Mouse (Mus musculus) lung, postnatal 0 days (tissue): ENCODE data around the gene Nudt8. TPM values are rescaled to one million over a fixed set of nuclear protein-coding genes. Genes with fewer than 3 reads are reported as not detected.
"Not testable (repeated sequence)": the region's sequence is repeated elsewhere in the genome, so short reads cannot be mapped to it uniquely, and the experiment has no call there.

Experiments used
- ATAC-seq: fragments of 200-750 bp; cut with Nextera tagmentation; 2 replicates; pipeline ENCODE4 v1.8.0; 2017; ENCODE audit warnings: moderate library complexity
- DNase-seq: peaks from one replicate; pipeline ENCODE4 v3.0.0-alpha.2; 2016; ENCODE audit warnings: low spot score
- H3K27ac ChIP-seq: fragments of 300-500 bp; sonication (generic); 2 replicates; pipeline ENCODE4 v1.5.1; 2014; ENCODE audit warnings: antibody characterized with exemption, mild to moderate bottlenecking, low read length, mixed read lengths
- H3K27me3 ChIP-seq: fragments of 300-500 bp; sonication (generic); replicated peaks from 2 replicates; pipeline ENCODE4 v1.6.1; 2014; ENCODE audit warnings: low read length, mixed read lengths; ENCODE audit not compliant: insufficient read depth
- H3K36me3 ChIP-seq: fragments of 300-500 bp; sonication (generic); 2 replicates; pipeline ENCODE4 v1.6.1; 2014; ENCODE audit warnings: low read length, mixed read lengths; ENCODE audit not compliant: insufficient read depth
- H3K4me1 ChIP-seq: fragments of 300-500 bp; sonication (generic); 2 replicates; pipeline ENCODE4 v1.6.1; 2014; ENCODE audit warnings: antibody characterized with exemption, low read depth, low read length, mixed read lengths; ENCODE audit not compliant: insufficient read depth
- H3K4me2 ChIP-seq: fragments of 300-500 bp; sonication (generic); replicated peaks from 2 replicates; pipeline ENCODE4 v1.6.1; 2014; ENCODE audit warnings: low read depth, mild to moderate bottlenecking, low read length, moderate library complexity, mixed read lengths
- H3K4me3 ChIP-seq: fragments of 300-500 bp; sonication (generic); 2 replicates; pipeline ENCODE4 v1.5.1; 2014; ENCODE audit warnings: low read depth, low read length
- H3K9ac ChIP-seq: fragments of 300-500 bp; sonication (generic); replicated peaks from 2 replicates; pipeline ENCODE4 v1.6.1; 2014; ENCODE audit warnings: low read depth, mild to moderate bottlenecking
- H3K9me3 ChIP-seq: fragments of 300-500 bp; sonication (generic); 2 replicates; pipeline ENCODE4 v1.6.1; 2016; ENCODE audit warnings: low read length, mixed read lengths
- CTCF ChIP-seq: IDR thresholded peaks from 2 replicates; pipeline ENCODE4 v1.5.1; 2016; ENCODE audit warnings: antibody characterized with exemption, mild to moderate bottlenecking
- EP300 ChIP-seq: IDR thresholded peaks from 2 replicates; pipeline ENCODE4 v1.6.1; 2016; ENCODE audit warnings: antibody characterized with exemption, mild to moderate bottlenecking, control low read depth
- WGBS: fragments of 180-500 bp; shearing (Covaris S2); extraction: QIAGEN DNeasy Blood & Tissue Kit; methylation state at CpG from one replicate; pipeline ENCODE4 v1.1.7; 2014; 5-methylcytosine and 5-hydroxymethylcytosine counted together
- polyA plus RNA-seq: library from polyadenylated mRNA; unstranded; fragments of >200 nt; fragmentation: Nextera tagmentation; extraction: Ambion mirVana; gene quantifications from 2 replicates; pipeline ENCODE4 v1.2.1, GENCODE M21; 2015

The Nudt8 gene
- polyA plus RNA-seq, 1 experiment from 2014 or later, result 28.5 TPM

GRCm38 (mm10) chr19:3966330-3967075 is 33.9 kb upstream of the Nudt8 start:
- ATAC-seq (no peak), DNase-seq (no peak)
- no peak overlapping the region for H3K4me2 ChIP-seq
- H3K27ac ChIP-seq, result no peak overlapping the region
- no peak overlapping the region for H3K9ac ChIP-seq
- no peak overlapping the region for H3K4me3 ChIP-seq
- no peaks in the 10 kb centered on the region for H3K36me3 ChIP-seq
- 62% methylated on average over 11 of the region's 11 CpGs for WGBS
- H3K27me3 ChIP-seq, result no peaks in the 10 kb centered on the region
- TF ChIP-seq EP300, result no peak
- peak; percentile 50 for TF ChIP-seq CTCF
- no peaks in the 10 kb centered on the region for H3K4me1 ChIP-seq
- H3K9me3 ChIP-seq, result no peaks in the 10 kb centered on the region

DNA sequence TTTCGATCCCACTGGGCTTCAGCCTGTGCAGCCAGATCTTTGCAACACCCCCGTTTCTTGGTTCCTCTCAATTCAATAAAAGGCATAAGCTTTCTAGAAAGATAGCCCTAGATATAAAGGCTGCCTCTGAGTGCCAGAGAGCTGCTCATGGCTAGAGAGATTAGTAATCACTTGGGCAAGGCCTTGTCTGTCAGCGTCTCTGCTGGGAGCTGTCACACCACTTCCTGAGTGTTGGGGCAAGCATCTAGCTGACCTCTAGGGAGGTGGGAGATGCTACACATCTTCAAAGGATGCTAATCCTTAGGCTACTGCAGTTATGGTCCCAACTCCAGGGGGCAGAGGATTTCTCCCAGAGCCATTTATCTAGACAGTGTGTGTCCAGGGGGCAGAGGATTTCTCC is 33.1 kb upstream of the Nudt8 start:
- DNase-seq (no peak), ATAC-seq (no peak)
- 46% methylated on average over 3 of the region's 3 CpGs for WGBS
- H3K4me2 ChIP-seq, result no peak overlapping the region
- TF ChIP-seq EP300 (no peak), CTCF (no peak)
- H3K36me3 ChIP-seq, result no peaks in the 10 kb centered on the region
- H3K9me3 ChIP-seq, result no peaks in the 10 kb centered on the region
- no peak overlapping the region for H3K9ac ChIP-seq
- H3K4me3 ChIP-seq, result no peak overlapping the region
- H3K27me3 ChIP-seq, result no peaks in the 10 kb centered on the region
- no peak overlapping the region for H3K27ac ChIP-seq
- no peaks in the 10 kb centered on the region for H3K4me1 ChIP-seq

DNA sequence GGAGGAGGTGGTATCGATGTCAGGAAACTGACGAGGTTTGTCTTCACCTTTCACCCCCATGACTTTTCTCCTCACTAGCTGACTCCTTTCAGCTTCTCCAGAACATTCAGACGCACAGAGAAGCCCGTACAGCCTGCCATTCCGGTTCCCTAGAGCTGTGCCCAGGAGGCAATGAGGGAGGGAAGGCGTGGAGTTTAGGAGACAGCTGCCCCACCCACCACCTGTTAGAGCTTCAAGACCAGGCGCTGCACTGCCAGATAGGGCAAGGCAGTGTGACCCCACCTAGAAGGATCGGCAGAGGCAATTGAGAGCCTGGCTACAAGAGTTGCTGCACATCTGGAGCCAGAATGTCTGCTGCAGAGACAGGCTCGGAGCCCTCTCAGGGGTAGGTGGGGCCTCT is 28.2 kb upstream of the Nudt8 start, which contains the start of gene Aldh3b2:
TSS of gene Aldh3b2 (plus strand) at position 100 of the 400 bp plus-strand sequence.
- Histone ChIP-seq H3K4me1 (no peaks in the 10 kb centered on the region), H3K9ac (no peak within 1 kb of the TSS), H3K9me3 (no peaks in the 10 kb centered on the region), H3K36me3 (no peaks in the 10 kb centered on the region), H3K4me3 (no peak within 1 kb of the TSS), H3K4me2 (no peak within 1 kb of the TSS), H3K27ac (no peak within 1 kb of the TSS), H3K27me3 (no peaks in the 10 kb centered on the region)
- DNase-seq, result peak; percentile 62
- peak; percentile 72 for ATAC-seq
- 33% methylated on average over 9 of the region's 9 CpGs for WGBS
- no peak for TF ChIP-seq CTCF
- TF ChIP-seq EP300, result no peak

DNA sequence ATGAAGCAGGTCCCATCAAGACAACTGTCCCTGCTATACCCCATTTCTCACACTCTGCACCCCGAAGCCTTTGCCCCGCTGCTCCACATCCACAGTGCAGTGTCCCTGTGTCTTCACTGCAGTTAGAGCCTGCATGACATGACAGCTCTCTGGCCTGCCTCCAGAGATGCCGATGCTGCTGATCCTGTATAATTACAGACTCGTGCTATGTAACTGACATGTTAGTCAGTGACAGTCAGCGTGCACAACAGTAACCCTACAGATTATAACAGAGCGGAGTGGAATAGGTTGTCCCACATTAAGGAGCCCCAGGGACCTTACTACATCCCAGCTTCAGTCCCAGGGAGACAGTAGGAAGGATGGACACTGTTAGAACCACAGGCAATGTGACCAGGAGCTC is 25.8 kb upstream of the Nudt8 start:
- not testable (repeated sequence) for H3K4me2 ChIP-seq, H3K4me3 ChIP-seq, DNase-seq, ATAC-seq, H3K9ac ChIP-seq, H3K9me3 ChIP-seq, H3K27ac ChIP-seq, H3K27me3 ChIP-seq, H3K36me3 ChIP-seq, H3K4me1 ChIP-seq
- WGBS, result 73% methylated on average over 6 of the region's 6 CpGs

GRCm38 (mm10) chr19:3975866-3976265 is 24.5 kb upstream of the Nudt8 start:
- Histone ChIP-seq H3K4me2 (no peak overlapping the region), H3K4me3 (no peak overlapping the region), H3K27ac (no peak overlapping the region), H3K9ac (no peak overlapping the region), H3K27me3 (no peaks in the 10 kb centered on the region), H3K4me1 (no peaks in the 10 kb centered on the region), H3K36me3 (no peaks in the 10 kb centered on the region), H3K9me3 (no peaks in the 10 kb centered on the region)
- WGBS, result 49% methylated on average over 2 of the region's 2 CpGs
- TF ChIP-seq EP300 (no peak), CTCF (no peak)
- ATAC-seq (no peak), DNase-seq (peak; percentile 37)

DNA sequence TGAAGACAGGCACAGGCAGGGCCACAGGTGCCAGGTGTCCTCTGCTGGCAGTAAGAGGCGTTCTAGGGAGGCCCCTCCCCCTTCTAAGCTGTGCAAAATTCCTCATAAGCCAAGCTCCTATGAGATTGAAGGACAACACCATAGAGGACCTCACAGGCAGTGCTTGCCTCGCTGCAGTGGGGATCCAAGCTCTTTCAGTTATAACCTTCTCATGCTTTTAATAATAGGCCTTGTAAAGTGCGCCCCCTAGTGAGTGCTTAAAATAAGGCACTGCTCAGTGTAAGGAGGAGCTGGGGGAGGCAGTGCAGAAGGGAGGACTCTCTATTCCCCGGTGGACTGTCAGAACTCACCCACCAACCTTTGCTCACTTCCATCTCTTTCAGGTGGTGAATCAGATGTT is 20.1 kb upstream of the Nudt8 start:
- DNase-seq (peak; percentile 90), ATAC-seq (peak; percentile 72)
- no peak overlapping the region for H3K4me3 ChIP-seq
- H3K4me2 ChIP-seq, result no peak overlapping the region
- H3K4me1 ChIP-seq, result no peaks in the 10 kb centered on the region
- no peak overlapping the region for H3K9ac ChIP-seq
- 5% methylated on average over 4 of the region's 4 CpGs for WGBS
- TF ChIP-seq EP300, result no peak
- peak; percentile 92 for TF ChIP-seq CTCF
- H3K27me3 ChIP-seq, result no peaks in the 10 kb centered on the region
- no peaks in the 10 kb centered on the region for H3K9me3 ChIP-seq
- no peaks in the 10 kb centered on the region for H3K36me3 ChIP-seq
- no peak overlapping the region for H3K27ac ChIP-seq
